Mouse (Mus musculus): ENCODE measurements at regions not wholly inside any gene's neighbourhood (a gene's known extent, or its start where the extent isn't known, plus 50 kb on each side); places are given as distances from the start of the nearest gene placed in this dataset.

GRCm38 (mm10) chr11:64230071-64230470, 150.8 kb upstream of the Cox10 start:
- TF ChIP-seq POLR2A (IDR thresholded peaks at IDR 0.05; ENCODE audit: low read depth, low read length) (no peak), CTCF (conservative IDR thresholded peaks at IDR 0.05; ENCODE audit: insufficient read depth, insufficient read length, low read depth, low read length) (no peak; the same call in 1 of the 2 replicates)
